Mouse (Mus musculus) liver (tissue): Measurements from ENCODE around the gene Lin7b.
"Not testable (repeated sequence)": the region's sequence is repeated elsewhere in the genome, so short reads cannot be mapped to it uniquely, and the experiment has no call there.

Experiments
- DNase-seq: peaks from one replicate; pipeline ENCODE4 v3.0.0-alpha.2; 2020; ENCODE audit warnings: mixed read lengths

Lin7b gene

DNA sequence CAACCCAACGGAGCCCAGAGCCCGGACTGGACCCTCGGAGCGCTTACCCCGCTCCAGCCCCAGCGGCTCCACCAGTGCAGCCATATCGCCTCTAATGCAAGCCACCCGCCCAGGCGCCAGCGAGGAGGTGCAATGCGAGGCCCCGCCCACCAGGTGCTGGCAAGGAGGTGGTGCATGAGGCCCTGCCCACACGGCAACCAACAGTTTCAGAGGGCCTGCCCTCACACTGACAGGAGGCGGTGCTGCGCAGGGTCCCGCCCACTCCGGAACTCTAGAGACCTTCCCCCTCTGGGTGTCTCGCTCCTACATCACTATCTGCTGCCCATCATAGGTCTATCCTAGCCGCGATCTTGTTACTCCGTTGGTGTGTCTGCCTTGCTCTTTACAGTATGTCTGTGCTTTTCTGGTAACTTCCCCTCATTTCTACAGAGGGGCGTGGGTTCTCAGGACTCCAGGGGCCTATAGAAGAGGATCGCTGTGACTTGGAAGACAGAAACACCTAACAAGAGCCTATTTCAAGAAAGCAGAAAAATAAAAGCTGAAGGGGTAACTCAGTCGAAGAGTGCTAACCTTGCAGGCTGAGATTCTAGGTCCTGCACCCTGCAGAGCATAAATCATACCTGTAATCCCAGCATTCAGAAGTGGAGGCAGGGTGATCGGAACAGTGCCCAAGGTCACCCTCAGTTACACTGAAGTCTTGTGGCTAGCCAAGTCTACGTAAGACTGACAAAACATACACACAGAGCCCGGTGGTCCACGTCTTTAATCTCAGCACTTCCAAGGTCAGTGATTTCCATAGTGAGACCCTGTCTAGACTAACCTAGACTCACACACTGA, at the start of gene Lin7b:
Lin7b (minus strand) TSS at position 109 of the 837 bp plus-strand sequence.
- peak; percentile 94 for DNase-seq

DNA sequence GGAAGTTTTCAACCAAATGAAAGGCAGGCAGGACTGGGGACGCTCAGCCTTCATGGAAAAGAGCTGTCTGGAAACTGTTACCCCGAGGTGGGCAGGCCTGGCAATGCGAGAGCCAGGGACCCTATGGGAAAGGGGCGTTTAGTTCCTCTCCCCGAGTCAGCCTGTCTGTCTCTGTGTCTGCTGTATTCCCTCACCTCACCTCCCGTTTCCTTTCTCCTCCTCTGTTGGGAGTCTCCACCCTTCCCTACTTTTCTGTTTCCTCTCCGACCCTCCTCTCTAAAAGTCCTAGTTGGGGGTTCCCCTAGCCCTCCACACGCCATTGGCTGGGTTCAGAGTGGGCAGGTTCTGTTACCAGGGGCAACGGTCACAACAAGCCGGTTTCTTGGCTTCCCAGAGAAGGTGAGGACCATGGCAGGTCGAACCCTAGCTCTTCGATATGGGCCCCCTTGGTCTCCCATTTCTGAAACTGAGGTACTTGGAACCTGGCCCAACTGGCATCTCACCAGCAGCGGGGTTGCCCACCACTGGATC, 47.6 kb upstream of the Lin7b start:
- no peak for DNase-seq

DNA sequence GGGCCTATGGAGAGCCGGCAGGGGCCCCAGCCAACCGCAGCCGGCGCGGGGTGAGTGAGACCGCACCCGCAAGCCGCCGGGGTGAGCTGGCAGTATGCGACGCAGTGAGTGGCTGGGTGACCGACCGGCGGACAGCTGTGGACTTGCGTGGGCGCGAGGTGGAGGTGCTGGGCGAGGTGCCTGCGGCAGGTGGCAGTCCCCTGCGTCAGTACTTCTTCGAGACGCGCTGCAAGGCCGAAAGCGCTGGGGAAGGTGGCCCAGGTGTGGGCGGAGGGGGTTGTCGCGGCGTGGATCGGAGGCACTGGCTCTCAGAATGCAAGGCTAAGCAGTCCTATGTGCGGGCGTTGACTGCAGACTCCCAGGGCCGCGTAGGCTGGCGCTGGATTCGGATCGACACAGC, 45.3 kb upstream of the Lin7b start:
- DNase-seq: no peak

DNA sequence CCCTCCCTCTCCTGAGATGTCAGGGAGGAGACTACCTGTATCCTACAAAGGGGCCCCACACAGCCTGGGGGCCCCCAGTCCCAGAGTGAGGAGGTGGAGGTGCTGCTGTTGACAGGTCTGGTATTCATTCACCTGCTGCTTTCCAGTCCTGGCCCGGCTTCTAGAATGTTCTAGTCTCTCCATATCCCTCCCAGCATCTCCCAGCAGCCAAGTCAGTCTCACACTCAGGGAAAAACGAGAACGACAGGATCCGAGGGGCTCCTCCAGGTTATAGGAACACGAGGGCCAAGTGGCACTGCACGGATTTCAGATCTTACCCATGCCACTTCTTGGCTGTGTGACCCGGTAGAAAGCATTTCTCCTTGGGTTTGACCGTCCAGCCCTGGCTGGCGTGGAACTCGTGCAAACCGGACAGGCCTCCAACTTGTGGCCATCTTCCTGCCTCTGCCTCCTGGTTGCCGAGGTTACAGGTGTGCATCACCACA, 44.4 kb upstream of the Lin7b start:
- no peak for DNase-seq

DNA sequence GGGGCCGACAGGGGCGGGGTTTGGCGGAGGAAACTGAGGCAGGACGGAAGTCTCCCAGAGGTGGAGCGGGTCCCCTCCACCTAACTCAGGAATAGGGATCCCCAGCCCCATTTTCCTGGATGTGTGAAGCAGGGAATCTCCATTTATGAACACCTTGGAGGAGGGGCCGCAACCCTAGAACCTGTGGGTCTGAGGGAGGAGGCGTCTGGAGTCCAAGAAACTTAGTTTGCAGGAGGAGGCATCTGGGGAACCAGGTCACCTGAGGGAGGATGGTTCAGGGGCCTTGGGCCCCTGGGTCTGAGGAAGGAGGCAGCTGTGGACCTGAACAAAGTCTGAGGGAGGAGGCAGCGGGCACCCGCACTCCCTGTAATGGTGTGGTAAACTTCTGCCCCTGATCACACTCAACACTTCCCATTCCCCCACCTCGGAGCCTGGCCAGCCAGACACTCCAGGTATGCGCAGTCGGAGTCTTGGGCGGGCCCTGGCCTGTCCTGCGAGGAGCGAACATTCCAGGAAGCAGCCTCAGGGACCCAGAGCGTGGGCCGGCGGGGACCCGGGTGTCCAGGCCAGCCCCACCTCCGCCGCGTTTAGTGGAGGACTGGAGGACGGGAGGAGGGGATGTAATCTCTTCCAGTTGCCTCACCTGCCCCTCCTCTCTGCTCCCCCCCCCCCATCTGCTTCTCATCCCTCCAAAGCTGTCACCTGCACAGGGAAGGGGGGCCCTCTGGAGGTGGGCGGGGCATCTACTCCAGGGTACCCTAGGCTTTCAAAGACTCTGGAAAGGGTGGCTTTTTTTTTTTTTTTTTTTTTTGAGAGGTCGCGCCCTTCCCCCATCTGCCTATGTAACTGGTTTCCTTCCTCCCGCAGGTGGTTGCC, 43.7 kb upstream of the Lin7b start:
- no peak for DNase-seq

DNA sequence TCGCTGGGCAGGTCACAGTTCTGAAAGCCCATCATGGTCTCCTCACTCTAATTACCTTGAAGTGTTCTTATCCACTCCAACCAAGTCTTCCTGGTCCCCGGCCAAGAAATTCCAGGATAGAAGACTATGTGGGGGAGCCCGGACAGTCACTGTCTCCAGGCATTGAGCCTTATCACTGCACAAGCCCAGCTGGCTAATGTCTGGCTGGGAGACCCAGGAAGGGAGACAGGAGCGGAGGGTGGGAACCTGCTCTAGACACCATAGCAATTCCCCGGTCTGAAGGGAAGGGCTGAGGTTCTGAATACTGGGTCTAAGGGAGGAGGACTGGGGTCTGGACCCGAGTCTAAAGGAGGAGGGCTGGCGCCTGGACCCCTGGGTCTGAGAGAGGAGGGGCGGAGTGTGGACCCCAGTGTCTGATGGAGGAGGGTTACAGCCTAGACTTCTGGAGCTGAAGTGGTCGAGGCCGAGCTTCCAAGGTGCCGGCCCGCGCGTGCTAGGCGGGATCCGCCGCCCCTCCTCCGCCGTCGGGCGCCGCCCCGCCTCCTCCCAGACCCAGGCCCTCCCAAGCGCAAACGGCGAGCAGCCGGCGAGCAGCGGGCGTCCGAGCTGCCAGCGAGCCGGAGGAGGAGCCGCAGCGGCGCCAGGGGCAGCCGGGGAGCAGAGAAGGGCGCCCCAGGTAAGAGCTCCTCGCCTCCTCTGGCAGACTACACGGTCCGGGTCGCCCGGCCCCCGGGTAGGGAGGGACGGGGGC, 42.9 kb upstream of the Lin7b start, which contains the start of gene Ntf5:
Ntf5 (plus strand) TSS at position 583 of the 751 bp plus-strand sequence.
- peak; percentile 44 for DNase-seq

DNA sequence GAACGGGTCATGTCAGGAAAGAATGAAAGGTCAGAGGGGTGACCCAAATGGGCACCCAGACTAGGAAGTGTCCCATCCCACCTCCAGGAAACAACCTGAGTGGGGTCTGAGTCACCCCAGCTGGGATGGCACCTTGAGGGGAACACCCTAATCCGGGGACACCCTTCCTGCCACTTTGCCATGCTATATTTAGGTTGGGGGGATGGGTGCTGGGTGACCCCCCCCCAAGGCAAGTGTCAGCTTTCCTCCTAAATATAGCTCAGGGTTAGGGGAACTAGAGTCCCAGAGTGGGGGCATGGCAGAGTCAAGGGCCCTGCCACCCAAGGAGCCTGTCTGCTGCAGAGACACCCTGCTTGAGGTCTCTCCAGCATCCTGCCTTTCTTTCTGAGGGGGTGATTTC, 42.0 kb upstream of the Lin7b start:
- no peak for DNase-seq

DNA sequence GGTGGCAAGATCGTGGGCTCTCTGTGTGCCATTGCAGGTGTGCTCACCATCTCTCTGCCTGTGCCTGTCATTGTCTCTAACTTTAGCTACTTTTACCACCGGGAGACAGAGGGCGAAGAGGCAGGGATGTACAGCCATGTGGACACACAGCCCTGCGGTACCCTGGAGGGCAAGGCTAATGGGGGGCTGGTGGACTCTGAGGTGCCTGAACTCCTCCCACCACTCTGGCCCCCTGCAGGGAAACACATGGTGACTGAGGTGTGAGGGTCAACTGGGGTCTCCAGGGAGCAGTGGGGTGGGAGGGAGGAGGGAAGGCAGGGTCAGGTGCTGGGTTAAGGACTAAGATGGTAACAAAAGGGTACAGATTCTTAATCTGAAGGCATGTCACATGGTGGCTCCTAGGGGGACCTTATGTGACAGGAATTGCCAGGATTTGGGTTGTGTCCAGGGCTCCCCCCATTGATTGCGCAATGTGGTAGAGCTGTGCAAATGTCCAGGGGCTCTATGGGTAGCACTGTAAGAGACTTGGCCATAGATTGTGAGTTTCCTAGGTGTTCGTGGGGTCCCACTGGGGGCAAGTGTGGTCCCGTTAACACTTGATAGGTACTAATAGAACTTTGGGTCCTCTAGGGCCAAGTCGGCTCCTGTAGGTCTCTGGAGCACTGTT, 39.2 kb upstream of the Lin7b start:
- DNase-seq: no peak

DNA sequence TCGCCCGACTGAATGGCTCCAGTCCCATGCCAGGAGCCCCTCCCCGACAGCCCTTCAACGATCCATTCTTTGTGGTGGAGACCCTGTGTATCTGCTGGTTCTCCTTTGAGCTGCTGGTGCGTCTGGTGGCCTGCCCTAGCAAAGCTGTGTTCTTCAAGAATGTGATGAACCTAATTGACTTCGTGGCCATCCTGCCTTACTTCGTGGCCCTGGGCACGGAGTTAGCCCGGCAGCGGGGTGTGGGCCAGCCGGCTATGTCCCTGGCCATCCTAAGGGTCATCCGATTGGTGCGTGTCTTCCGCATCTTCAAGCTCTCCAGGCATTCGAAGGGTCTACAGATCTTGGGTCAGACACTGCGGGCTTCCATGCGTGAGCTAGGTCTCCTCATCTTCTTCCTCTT, 38.6 kb upstream of the Lin7b start:
- DNase-seq: no peak

DNA sequence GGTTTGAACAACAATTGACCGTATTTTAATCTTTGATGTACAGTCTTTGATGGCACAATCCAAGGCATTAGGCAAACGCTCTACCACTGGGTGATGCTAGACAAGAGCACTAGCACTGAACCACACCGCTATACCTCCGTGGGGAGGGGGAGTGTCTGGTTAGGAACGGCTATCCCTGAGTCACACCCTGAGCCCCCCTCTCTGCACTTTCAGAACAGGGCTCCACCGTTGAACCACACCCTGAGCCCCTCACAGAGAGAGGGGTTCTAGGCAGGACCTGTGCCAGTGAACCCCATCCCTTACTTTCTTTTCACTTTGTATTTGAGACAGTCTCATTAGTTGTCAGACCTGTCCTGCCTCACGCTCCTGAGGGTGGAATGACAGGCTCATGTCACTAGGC, 38.0 kb upstream of the Lin7b start:
- DNase-seq: no peak

DNA sequence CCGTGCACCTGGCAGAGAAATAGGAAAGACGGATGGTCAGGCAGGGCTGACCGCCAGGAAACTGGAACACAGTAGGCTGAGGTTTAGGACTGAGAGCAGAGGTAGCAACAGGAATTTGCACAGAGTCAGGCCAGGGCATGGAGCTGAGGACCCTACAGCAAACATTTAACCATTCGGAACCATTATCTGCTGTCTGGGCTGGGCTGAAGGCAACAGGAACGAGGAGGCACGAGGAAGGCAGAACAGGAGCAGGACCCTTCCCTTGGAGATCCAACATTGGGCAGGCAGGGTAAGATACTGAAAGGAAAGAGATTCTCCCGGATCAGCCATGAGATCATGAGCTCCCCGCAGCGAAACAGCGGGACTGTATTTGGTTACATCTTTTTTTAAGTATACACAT, 37.5 kb upstream of the Lin7b start:
- DNase-seq: no peak

DNA sequence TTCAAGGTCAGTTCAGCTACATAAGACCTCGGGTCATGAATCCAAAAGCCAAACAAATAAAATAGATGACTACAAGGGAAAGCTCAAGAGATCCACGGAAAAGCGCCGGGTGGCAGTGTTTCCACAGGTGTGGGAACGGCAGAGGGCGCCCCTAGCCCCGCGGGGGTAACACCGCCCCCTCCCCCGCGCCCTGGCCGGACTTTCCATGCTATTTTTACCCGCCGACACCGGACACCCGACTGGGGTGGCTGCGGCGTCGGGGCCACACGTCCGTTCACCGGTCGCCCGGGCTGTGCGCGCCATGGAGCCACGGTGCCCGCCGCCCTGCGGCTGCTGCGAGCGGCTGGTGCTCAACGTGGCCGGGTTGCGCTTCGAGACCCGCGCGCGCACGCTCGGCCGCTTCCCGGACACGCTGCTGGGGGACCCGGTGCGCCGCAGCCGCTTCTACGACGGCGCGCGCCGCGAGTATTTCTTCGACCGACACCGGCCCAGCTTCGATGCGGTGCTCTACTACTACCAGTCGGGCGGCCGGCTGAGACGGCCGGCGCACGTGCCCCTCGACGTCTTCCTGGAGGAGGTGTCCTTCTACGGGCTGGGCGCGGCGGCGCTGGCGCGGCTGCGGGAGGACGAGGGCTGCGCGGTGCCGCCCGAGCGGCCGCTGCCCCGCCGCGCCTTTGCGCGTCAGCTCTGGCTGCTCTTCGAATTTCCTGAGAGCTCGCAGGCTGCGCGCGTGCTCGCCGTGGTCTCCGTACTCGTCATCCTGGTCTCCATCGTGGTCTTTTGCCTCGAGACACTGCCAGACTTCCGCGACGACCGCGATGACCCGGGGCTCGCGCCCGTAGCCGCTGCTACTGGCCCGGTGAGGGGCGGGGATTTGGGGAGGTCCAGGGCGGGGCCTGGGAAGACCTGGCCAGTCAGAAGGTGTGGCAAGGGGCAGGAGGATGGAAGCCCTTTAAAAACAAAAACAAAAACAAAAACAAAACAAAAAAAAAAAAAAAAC, 36.1 kb upstream of the Lin7b start:
- DNase-seq: no peak

DNA sequence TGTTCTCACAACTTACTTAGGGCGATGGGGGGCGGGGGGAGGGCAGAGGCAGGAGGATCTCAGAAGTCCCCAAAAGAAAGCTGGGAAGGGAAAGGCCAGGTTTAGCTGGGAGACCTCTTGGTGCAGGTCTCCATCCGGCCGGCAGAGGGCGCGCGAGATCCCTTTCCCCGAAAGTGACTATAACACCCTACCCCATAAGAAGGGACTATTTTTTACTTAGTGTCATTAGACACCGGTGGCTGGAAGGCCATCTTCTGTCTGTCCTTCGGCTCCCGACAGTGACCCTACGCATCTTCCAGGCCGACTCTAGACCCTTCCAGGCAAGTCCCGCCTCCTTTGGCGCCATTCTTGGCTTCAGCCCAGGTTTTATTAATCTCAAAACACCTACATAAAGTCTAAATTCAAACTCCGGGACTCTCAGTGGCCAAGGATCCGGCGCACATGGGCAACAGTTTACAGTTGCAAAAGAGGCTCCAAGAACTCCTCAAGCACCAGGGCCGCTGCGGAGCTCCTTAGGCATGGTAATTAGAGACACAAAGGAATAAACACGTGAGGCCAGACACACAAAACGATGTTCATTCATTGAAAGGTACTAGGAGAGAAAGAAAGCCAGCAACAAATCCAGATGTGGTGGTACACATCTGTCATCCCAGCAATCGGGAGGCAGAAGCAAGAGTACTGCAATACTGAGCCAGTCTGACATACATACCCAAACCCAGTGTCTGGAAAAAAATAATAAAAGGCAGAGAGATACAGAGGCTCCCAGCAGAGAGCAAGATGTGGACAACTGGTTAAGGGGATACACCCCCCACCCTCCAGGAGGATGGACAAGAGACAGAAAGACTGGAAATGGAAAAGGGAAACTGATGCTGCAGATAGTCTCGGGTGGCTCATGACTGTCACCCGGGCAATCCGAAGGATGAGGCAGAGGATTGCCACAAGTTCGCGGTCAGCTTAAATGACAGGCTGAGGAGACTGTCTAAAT, 35.0 kb upstream of the Lin7b start, which contains the start of gene Kcna7:
Kcna7 (plus strand) TSS at position 563 of the 985 bp plus-strand sequence.
- peak; percentile 63 for DNase-seq

DNA sequence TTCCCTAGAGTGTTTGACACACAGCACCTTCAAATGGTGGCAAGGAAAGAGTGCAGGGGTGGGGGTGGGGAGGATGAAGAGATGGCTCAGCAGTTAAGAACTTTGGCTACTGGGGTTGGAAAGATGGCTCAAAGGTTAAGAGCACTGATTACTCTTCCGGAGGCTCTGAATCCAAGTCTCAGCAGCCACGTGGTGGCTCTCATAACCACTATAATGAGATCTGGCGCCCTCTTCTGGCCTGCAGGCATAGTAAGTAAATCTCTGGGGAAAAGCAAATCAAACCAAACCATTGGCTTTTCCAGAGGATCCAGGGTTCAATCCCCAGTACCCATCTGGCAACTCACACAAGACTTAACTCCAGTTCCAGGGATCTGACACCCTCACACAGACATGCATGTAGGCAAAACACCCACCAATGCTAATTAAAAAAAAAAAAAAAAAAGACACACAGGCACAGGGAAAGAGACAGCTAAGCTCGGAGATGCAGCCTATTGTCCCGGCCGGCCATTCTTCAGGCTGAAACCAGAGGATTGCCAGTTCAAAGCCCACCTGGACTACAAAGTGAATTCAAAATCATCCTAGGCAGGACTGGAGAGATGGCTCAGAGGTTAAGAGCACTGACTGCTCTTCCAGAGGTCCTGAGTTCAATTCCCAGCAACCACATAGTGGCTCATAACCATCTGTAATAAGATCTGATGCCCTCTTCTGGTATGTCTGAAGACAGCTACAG, 33.3 kb upstream of the Lin7b start:
- DNase-seq: peak; percentile 77

DNA sequence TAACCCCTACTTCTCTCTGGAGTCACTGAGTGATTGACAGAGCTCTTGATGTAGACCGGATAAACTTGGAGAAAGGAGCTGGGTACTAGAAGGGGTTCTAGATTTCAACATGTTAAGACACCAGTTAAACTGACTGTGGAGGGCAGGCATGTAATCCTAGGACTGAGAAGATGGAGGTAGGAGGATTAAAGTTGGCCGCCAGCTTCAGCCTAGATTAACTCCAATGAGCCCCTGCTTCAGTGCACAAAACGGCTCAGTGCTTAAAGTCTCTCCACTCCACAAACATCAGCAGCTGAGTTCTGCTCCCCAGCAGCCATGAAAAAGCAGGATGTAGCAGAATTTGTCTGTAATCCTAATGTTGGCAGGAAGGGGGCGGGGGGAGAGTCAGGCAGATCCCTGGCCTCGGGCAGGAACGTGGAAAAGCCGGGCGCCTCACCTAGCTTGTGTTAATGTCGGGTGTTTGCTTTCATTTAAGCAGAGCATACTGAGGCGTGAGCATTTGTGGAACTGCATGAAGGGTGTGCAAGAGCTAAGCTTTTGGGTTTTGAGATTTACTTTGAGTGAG, 31.2 kb upstream of the Lin7b start:
- no peak for DNase-seq

DNA sequence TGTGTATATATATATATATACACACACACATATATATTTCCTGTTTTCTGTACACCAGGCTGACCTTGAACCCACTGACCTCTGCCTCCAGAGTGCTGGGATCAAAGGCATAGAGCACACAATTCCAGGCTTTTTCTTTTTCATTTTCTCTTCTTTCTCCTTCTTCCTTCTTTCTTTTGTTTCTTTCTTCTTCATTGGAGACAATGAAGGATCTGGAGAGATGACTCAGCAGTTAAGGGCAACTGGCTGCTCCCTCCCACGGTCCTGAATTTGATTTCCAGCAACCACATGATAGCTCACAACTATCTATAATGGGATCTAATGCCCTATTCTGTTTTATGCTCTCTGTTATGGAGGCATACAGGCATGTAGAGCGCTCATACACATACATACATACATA, 26.4 kb upstream of the Lin7b start:
- no peak for DNase-seq

DNA sequence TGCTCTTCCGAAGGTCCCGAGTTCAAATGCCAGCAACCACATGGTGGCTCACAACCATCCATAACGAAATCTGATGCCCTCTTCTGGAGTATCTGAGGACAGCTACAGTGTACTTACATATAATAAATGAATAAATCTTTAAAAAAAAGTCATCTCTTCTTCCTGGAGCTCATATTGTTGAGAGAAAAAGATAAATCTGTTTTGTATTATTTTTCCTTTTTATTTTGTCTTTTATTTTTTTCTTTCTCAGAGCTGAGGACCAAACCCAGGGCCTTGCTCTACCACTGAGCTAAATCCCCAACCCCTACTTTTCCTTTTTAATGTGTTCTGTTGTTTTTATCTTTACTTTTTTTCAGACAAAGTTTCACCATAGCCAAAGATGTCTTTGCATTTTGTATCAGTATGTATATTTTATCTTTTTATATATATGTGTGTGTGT, 26.0 kb upstream of the Lin7b start:
- not testable (repeated sequence) for DNase-seq
